Mouse (Mus musculus): ENCODE data around the gene Dap3.
"Not testable (repeated sequence)": the region's sequence is repeated elsewhere in the genome, so short reads cannot be mapped to it uniquely, and the experiment has no call there.

Dap3 gene

GRCm38 (mm10) chr3:88950576-88951326 is at the start of gene Dap3, which contains the start of gene Ash1l:
Gene Dap3, minus strand, starts transcription at chr3:88951181.
Gene Ash1l, plus strand, starts transcription at chr3:88950622.
- DNase-seq (ENCODE audit: low spot score) = peak; percentile 87

- no peak for DNase-seq (ENCODE audit: low spot score)
These were observed 41.8 kb upstream of the Dap3 start for GRCm38 (mm10) chr3:88992793-88993192.

GRCm38 (mm10) chr3:88983921-88984381 is 33.0 kb upstream of the Dap3 start:
- no peak for DNase-seq (ENCODE audit: low spot score)

DNA sequence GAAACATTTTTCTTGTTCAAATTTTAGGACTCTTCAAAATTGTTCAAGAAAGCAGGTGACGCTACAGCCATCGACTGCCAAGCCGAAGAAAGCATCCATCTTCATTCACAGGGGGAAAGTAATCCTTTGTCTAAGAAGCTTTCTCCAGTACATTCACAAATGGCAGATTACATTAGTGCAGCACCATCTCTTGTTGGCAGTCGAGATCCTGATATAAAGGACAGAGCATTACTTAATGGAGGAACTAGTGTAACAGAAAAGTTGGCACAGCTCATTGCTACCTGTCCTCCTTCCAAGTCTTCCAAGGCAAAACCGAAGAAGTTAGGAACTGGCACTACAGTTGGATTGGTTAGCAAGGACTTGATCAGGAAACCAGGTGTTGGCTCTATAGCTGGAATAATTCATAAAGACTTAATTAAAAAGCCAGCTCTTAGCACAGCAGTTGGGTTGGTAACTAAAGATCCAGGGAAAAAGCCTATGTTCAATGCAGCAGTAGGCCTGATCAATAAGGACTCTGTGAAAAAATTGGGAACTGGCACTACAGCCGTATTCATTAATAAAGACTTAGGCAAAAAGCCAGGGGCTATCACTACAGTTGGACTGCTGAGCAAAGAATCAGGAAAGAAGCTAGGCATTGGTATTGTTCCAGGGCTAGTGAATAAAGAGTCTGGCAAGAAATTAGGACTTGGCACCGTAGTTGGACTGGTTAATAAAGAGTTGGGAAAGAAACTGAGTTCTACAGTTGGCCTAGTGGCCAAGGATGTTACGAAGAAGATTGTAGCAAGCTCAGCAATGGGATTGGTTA is 30.4 kb upstream of the Dap3 start:
- DNase-seq (ENCODE audit: low spot score) = no peak

DNA sequence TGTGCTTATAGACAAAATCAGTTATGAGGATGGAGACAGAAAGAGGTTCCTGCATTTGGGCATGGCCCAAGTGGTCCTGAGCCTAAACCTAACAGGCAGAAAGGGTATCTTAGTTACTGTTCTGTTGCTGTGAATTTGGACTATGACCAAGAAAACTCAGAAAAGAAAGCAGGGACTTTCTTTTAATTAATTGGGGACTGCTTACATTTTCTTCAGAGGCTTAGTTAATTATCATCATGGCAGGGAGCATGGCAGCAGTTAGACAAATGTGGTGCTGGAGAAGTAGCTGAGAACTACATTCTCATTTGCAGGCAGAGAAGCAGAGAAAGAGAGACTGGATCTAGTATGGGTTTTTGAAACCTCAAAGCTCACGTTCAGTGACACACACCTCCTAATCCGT is 24.0 kb upstream of the Dap3 start:
- no peak for DNase-seq (ENCODE audit: low spot score)

DNA sequence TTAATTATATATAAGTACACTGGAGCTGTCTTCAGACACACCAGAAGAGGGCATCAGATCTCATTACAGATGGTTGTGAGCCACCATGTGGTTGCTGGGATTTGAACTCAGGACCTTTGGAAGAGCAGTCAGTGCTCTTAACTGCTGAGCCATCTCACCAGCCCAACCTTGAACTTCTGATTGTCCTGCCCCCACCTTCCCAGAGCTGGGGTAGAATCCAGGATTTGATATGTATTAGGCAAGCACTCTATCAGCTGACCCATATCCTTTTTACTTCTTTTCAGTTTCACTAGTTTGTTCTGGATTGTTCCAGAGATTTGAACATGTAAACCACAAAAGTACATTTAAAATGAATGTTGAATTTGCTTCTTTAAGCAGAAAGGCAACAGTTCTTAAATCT is 12.2 kb upstream of the Dap3 start:
- DNase-seq (ENCODE audit: low spot score) = not testable (repeated sequence)

DNA sequence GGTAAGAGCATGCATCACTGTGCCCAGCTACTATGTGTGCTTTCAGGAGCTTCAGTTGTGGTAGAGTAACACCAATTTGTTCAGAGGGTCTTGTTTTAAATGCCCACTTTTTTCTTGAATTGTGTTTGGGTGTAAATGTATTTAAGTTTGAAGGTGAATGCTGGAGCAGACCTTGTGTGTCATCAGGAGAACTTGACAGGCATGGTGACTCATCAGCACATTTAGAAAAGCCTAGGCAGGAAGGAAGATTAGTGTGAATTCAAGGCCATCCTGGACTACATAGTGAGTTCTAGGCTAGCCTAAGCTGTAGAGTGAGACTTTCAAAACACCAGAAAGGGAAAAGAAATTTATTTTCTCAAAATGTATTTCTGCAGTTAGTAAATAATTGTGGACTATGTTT is 2.8 kb upstream of the Dap3 start:
- DNase-seq (ENCODE audit: low spot score) = no peak

DNA sequence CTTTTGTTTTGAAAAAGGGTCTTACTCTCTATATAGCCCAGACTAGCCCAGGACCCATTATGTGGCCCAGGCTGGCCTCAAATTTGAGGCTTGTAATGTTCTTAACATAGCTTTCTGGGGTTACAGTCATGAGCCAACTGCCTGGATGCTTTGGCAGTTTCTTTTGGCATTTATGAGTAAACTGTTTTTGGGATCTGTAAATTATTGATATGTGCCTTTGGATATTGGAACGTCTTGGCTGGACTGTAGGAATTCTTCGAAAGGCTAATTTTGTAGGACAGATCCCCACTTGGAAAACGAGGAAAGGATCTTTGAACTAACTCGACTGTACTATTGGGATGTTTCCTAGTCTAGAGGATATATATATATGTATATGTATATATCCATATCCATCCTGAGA is 2.3 kb upstream of the Dap3 start:
- DNase-seq (ENCODE audit: low spot score) = no peak

GRCm38 (mm10) chr3:88951327-88951800 is 383 bp upstream of the Dap3 start:
- no peak for DNase-seq (ENCODE audit: low spot score)

DNA sequence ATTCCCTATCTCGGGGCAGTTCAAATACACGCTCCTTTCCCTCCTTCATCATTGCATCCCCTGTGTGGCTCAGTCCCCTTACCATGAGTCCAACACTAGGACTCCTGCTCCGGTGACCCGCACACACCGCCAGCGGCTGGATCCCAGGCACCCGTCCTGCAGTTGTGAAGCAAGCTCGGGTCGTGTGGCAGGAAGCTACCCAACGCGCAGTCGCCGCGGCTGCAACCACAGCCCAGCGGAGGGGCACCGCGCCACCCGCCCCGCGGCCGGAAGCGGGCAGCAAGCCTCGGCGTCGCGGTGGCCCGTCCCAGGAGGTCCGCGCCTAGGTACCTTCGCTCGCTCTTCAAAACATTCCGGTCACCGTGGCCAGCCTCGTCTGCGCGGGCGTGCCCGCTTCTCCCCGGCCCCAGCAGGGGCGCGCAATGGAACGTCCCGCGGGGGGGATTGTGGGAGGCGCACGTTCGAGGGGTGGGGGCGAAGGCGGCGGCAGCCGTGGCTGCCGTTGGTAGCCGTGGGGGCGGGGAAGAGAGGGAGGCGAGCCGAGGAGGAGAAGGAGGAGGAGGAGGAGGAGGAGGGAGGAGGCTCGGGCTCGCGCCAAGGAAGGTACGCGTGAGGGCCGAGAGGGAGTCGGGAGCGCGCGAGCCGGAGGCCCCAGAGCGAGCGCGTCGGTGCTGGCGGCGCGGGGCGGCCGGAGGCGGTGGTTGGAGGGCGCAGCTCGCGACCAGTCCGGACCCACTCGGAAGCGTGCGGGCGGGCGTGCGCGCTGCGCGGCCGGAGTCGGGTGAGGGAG is 1.0 kb downstream of the Dap3 start:
- peak; percentile 96 for DNase-seq (ENCODE audit: low spot score)

DNA sequence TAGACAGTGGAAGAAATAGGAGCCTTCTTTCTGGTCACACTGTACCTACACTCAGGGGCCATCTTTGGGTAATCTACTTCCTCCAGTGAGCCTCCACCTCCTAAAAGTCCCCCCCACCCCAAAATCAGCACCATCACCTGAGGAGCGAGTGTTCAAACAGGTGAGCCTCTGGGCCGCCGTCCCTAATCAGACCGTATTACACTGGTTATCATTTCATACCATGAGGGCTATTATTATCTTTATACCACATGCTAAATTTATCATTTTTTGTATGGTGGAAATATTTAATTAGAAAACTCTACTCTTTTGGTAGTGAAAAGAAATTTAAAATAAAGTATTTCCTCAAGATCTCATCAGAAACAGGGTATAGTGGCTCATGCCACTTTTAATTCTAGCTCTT is 6.9 kb downstream of the Dap3 start:
- DNase-seq (ENCODE audit: low spot score) = no peak

DNA sequence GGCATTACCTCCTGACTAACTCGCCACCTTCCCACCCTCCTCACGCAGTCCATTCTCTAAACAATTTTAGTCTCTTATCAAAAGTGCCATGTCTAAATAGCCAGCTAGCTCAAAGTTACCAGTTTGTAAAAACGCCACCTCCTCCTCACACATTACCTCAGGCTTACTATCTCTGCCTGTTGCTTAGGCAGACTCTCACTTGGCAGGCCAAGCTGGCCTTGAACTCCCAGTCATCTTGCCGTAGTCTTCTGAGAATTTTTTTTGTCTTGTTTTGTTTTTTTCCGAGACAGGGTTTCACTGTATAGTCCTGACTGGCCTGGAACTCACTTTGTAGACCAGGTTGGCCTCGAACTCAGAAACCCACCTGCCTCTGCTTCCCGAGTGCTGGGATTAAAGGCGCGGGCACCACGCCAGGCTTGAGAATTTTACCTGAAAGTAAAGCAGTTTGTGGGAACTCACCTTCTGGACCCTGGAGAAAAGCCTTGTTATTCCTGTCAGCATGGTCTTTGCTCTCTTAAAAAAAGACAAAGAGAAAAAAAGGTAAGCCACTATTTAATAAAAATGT is 8.6 kb downstream of the Dap3 start:
- peak; percentile 61 for DNase-seq (ENCODE audit: low spot score)

DNA sequence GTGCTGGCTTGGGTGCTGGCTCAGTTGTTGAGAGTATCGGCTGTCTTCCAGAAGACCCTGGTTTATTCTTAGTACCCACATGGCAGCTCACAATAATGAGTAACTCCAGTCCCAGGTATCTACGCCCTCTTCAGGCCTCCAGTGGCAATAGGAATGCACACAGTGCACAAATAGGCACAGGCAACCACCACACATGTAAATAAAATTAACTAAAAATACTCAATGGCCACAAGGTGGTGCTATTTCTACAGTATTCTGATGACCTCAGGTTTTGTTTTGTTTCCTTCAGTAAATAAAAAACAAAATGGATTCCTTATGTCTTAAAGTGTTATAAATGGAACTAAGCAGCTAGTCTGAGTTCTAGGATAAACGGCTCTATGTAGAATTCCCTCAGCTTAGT is 11.2 kb downstream of the Dap3 start:
- DNase-seq (ENCODE audit: low spot score) = no peak

DNA sequence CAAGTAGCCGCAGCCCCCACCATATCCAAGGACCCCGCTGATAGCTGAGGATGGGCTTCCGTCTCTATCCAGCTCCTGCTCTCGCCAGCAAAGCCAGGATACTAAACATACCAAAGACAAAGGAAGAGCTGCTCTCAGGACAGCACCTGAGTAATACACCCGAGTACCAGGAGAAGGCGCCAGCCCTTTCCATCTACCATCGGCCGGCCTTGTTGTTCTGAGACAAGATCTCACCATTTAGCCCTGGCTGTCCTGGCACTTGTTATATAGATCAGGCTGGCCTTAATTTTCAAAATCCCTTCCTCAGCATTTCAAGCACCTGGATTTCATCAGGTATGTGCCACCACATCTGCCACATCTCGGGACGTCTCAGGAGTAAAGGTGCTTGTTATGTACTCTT is 11.9 kb downstream of the Dap3 start:
- DNase-seq (ENCODE audit: low spot score) = no peak

DNA sequence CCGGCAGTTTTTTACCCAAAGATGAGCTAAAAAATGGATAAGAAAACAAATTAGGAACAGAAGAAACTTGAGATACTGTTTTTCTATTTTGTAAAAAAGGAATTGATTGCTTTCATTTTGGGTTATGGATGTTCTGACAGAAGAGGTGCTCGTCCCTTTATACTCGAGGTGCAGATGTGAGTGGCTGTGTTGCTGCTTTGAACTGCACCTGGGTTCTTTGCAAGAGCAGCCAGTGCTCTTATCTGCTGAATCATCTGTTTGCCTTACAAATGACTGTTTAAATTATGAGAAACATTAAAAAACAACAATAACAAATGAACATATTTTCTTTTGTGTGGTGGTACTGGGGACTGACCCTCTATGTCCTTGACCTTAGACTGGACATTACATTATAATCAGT is 21.5 kb downstream of the Dap3 start:
- no peak for DNase-seq (ENCODE audit: low spot score)

DNA sequence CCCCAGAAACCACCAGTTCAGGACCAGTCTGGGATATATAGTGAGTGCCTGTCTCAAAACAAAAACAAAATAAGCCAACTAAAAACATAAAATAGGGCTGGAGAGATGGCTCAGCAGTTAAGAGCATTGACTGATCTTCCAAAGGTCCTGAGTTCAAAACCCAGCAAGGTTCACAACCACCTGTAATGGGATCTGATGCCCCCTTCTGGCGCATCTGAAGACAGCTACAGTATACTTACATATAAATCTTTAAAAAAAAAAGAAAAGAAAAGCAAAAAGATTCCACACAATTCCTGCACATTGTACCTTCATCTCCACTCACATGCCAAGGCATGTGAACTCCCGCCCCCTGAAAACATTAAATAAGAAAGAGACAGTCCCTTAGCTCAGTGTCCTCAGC is 25.3 kb downstream of the Dap3 start:
- DNase-seq (ENCODE audit: low spot score) = no peak

GRCm38 (mm10) chr3:88923989-88924591 is 26.9 kb downstream of the Dap3 start:
- peak; percentile 92 for DNase-seq (ENCODE audit: low spot score)

GRCm38 (mm10) chr3:88921411-88921810 is 29.6 kb downstream of the Dap3 start:
- DNase-seq (ENCODE audit: low spot score) = no peak

DNA sequence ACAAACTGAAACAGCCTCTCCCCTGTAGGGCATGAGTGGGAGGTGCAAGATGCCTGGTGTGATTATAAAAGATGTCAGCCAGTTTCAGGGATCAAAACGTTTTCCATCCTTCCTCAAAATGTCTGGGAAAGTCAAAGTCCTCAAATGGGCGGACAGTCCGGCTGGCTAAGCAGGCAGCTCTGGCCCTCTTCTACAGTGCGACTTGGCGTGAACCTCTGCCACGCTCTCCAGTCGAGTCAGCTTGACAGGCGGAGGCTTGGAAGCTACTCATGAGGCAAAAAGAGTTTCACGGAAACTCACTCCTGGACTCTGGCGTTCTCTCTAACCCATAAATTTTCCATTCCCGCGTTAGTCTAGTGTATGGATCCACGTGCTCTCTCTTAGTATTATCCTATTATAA is 32.0 kb downstream of the Dap3 start:
- no peak for DNase-seq (ENCODE audit: low spot score)

DNA sequence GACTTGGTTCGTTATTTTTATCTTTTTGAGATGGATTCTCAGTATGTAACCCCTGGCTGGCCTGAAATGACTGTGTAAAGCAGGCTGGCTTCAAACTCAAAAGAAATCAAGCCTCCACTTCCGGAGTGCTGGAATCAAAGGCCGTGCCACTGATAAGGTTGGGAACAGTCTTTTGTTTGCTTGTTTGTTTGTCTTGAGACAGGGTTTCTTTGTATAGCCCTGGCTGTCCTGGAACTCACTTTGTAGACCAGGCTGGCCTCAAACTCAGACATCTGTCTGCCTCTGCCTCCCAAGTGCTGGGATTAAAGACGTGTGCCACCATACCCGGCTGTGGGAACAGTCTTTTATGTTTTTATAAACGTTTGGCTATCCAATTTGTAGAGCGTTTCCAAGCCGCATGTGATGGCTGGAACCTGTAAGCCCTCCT is 36.6 kb downstream of the Dap3 start:
- DNase-seq (ENCODE audit: low spot score) = no peak

Data from testis, postnatal 10 days (tissue).